Mouse (Mus musculus): ENCODE results near the gene Stap1. TPM values are rescaled to one million over a fixed set of nuclear protein-coding genes. Genes with fewer than 3 reads are reported as not detected.

The Stap1 gene
- polyA plus RNA-seq, 1 experiment from 2014 or later = 0.57 TPM

DNA sequence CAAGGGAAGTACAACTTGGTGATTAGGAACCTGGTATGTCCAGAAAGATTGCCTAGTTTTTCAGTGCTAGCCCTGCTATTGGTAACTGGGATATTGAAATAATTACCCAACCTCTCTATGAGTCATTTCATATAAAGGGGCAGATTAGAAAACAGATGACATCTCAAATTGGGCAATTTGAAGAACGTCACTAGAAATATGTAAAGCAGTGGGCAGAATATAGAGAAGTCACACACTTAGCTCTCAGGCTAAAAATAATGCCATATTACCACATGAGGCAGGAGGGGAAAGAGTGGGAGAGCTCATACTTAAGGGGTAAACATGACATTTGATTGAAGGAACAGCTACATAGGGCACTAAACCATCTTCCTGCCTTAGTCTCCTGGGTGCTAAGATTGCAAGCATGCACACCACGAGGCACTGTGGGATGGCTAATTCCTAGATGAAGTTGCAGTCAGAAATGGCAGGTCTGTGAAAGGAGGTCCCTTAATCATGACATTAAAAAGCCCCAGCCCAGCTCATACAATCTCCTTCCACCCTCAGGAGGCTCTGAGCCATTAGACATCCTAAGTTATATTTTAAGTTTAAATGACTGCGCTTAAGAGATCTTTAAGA lies 7.3 kb downstream of the Stap1 start:
- H3K4me2 ChIP-seq (ENCODE audit: low read depth, low read length) = no peak overlapping the region
- no peaks in the 10 kb centered on the region for H3K36me3 ChIP-seq (ENCODE audit: control insufficient read depth, insufficient read depth, low read length)
- H3K27me3 ChIP-seq (ENCODE audit: control insufficient read depth, insufficient read depth, low read depth, low read length) = no peaks in the 10 kb centered on the region
- no peaks in the 10 kb centered on the region for H3K4me1 ChIP-seq (replicated peaks; ENCODE audit: control insufficient read depth, insufficient read depth, low read length)
- H3K4me3 ChIP-seq (ENCODE audit: low read length) = no peak overlapping the region
- 85% methylated on average over 3 of the region's 3 CpGs for WGBS
- H3K27ac ChIP-seq (ENCODE audit: low read length) = no peak overlapping the region
- no peaks in the 10 kb centered on the region for H3K9me3 ChIP-seq (ENCODE audit: control insufficient read depth, low read length)
- no peak for ATAC-seq (ENCODE audit: low read depth)
- no peak overlapping the region for H3K9ac ChIP-seq (ENCODE audit: low read length)

DNA sequence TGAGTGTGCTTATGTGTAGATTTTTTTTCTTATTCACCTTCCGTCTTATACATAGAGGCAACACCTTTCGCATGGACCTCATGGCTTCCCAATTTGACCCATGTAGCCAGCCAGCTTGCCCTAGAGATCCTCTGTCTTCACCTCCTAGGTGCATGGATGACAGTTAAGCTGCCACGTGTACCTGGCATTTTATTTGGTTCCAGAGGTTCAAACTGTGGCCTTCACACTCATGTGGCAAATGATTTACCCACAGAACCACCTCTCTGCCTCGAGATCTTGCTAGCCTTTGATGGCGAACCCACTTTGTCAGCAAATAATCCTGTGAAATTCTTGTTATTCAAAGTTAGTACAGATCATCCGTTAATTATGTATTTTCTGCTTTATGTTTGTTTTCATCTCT lies 12.4 kb downstream of the Stap1 start:
- Histone ChIP-seq H3K27ac (ENCODE audit: low read length) (no peak overlapping the region), H3K4me2 (ENCODE audit: low read depth, low read length) (no peak overlapping the region), H3K4me3 (ENCODE audit: low read length) (no peak overlapping the region), H3K9ac (ENCODE audit: low read length) (no peak overlapping the region), H3K4me1 (replicated peaks; ENCODE audit: control insufficient read depth, insufficient read depth, low read length) (no peaks in the 10 kb centered on the region), H3K27me3 (ENCODE audit: control insufficient read depth, insufficient read depth, low read depth, low read length) (no peaks in the 10 kb centered on the region), H3K36me3 (ENCODE audit: control insufficient read depth, insufficient read depth, low read length) (no peaks in the 10 kb centered on the region), H3K9me3 (ENCODE audit: control insufficient read depth, low read length) (no peaks in the 10 kb centered on the region)
- no peak for ATAC-seq (ENCODE audit: low read depth)
- WGBS = 76% methylated on average over 6 of the region's 6 CpGs

DNA sequence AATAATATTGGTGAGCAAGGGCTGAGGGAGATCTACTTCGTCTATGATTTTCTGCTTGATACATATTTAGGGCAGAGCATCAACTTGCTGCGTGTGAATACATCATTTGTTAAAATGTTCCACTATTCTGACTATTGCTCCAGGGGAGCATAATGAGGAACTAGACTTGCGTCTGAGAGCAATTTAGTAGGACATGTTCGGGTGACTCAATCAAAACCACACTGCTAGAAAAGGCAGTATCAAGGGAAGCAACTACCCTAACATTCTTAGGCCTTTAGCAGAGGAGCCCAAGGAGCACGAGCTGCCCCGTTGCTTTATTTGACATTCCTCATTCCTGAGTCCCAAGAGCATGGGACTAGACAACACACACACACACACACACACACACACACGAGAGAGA lies 13.4 kb downstream of the Stap1 start:
- H3K27ac ChIP-seq (ENCODE audit: low read length) = no peak overlapping the region
- no peaks in the 10 kb centered on the region for H3K27me3 ChIP-seq (ENCODE audit: control insufficient read depth, insufficient read depth, low read depth, low read length)
- H3K4me2 ChIP-seq (ENCODE audit: low read depth, low read length) = no peak overlapping the region
- ATAC-seq (ENCODE audit: low read depth) = no peak
- no peaks in the 10 kb centered on the region for H3K4me1 ChIP-seq (replicated peaks; ENCODE audit: control insufficient read depth, insufficient read depth, low read length)
- no peaks in the 10 kb centered on the region for H3K9me3 ChIP-seq (ENCODE audit: control insufficient read depth, low read length)
- no peaks in the 10 kb centered on the region for H3K36me3 ChIP-seq (ENCODE audit: control insufficient read depth, insufficient read depth, low read length)
- H3K4me3 ChIP-seq (ENCODE audit: low read length) = no peak overlapping the region
- WGBS = 69% methylated on average over 7 of the region's 7 CpGs
- no peak overlapping the region for H3K9ac ChIP-seq (ENCODE audit: low read length)

DNA sequence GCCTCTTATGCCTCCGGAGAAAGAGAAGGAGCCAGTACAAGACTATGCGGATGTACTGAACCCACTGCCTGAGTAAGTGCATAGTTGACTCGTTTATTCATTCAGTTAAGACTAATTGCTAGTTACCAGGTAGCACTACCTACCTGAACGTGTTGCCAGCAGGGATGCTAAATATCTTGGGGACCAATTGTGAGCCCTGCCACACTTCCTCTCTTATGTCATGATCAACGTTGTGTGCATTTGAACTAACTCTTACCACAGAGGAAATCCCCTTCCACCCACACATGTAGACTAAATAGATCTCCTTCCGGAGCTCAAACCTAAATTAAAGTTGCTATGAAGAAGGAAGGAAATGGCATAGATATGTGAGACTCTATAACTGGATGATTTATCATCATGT lies 15.2 kb downstream of the Stap1 start:
- Histone ChIP-seq H3K9ac (ENCODE audit: low read length) (no peak overlapping the region), H3K9me3 (ENCODE audit: control insufficient read depth, low read length) (no peaks in the 10 kb centered on the region), H3K27ac (ENCODE audit: low read length) (no peak overlapping the region), H3K4me1 (replicated peaks; ENCODE audit: control insufficient read depth, insufficient read depth, low read length) (no peaks in the 10 kb centered on the region), H3K4me2 (ENCODE audit: low read depth, low read length) (no peak overlapping the region), H3K4me3 (ENCODE audit: low read length) (no peak overlapping the region), H3K27me3 (ENCODE audit: control insufficient read depth, insufficient read depth, low read depth, low read length) (no peaks in the 10 kb centered on the region), H3K36me3 (ENCODE audit: control insufficient read depth, insufficient read depth, low read length) (no peaks in the 10 kb centered on the region)
- 67% methylated on average over 6 of the region's 6 CpGs for WGBS
- no peak for ATAC-seq (ENCODE audit: low read depth)

DNA sequence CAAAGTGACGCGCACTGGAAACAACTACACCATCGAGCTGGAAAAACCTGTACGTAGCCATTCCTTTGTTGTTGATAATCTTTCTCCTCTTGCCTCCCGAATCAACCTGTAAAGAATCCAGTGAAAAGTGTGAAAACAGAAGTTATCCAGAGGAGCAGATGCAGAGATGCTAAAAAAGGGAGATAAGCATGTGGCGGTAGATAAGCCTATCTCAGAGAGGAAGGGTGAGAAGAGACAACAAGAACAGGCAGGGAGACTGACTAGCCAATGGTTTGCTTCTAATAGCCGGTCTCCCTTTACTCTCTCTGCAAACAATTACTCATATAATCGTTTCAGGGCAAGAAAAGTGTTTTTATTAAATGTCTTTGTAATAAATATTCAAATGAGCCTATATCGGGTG lies 23.2 kb downstream of the Stap1 start:
- ATAC-seq (ENCODE audit: low read depth) = no peak
- H3K36me3 ChIP-seq (ENCODE audit: control insufficient read depth, insufficient read depth, low read length) = no peaks in the 10 kb centered on the region
- H3K27ac ChIP-seq (ENCODE audit: low read length) = no peak overlapping the region
- no peak overlapping the region for H3K4me2 ChIP-seq (ENCODE audit: low read depth, low read length)
- H3K27me3 ChIP-seq (ENCODE audit: control insufficient read depth, insufficient read depth, low read depth, low read length) = no peaks in the 10 kb centered on the region
- WGBS = 64% methylated on average over 9 of the region's 9 CpGs
- H3K9me3 ChIP-seq (ENCODE audit: control insufficient read depth, low read length) = no peaks in the 10 kb centered on the region
- no peaks in the 10 kb centered on the region for H3K4me1 ChIP-seq (replicated peaks; ENCODE audit: control insufficient read depth, insufficient read depth, low read length)
- H3K4me3 ChIP-seq (ENCODE audit: low read length) = no peak overlapping the region
- H3K9ac ChIP-seq (ENCODE audit: low read length) = no peak overlapping the region

DNA sequence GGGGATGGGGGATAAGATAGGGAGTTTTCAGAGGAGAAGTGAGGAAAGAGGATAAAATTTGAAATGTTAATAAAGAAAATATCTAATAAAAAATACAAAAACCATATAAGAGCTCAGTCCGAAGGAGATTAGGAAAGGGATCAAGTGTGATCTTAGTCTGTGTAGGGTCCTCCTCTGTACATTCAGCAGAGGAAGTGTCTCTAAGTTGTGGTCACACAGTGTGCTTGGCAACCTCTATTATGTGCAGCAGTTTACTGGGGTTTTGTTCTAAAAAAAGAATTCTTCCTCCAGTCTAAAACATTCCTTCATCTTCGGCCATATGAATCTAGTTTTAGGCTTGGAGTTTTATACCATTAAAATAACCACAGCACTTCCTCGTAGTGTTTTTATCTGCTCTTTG lies 27.4 kb downstream of the Stap1 start:
- ATAC-seq (ENCODE audit: low read depth) = no peak
- no peaks in the 10 kb centered on the region for H3K27me3 ChIP-seq (ENCODE audit: control insufficient read depth, insufficient read depth, low read depth, low read length)
- no peak overlapping the region for H3K27ac ChIP-seq (ENCODE audit: low read length)
- H3K4me2 ChIP-seq (ENCODE audit: low read depth, low read length) = no peak overlapping the region
- H3K9me3 ChIP-seq (ENCODE audit: control insufficient read depth, low read length) = no peaks in the 10 kb centered on the region
- WGBS = 83% methylated on average over 3 of the region's 3 CpGs
- no peak overlapping the region for H3K9ac ChIP-seq (ENCODE audit: low read length)
- H3K36me3 ChIP-seq (ENCODE audit: control insufficient read depth, insufficient read depth, low read length) = no peaks in the 10 kb centered on the region
- no peaks in the 10 kb centered on the region for H3K4me1 ChIP-seq (replicated peaks; ENCODE audit: control insufficient read depth, insufficient read depth, low read length)
- no peak overlapping the region for H3K4me3 ChIP-seq (ENCODE audit: low read length)

DNA sequence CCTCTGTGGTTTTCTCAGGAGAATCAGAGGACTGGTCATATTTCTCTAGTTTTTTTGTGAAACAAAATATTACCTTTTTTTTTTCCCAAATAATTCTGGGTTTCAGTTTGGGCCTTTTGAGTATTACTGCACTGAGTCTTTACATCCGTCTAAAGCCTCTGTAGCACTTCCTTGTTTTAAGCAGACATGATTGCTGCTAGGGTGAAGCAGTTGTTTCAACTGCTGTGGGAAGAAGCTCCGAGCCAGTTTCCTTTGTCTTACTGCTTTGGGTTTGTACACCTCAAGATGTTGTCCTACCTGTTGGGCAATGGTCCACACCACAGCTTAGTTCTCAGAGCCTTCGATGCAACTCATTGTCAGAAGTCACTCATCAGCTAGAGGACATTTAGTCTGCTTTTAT lies 29.1 kb downstream of the Stap1 start:
- no peak for ATAC-seq (ENCODE audit: low read depth)
- WGBS = 66% methylated on average over 3 of the region's 3 CpGs
- Histone ChIP-seq H3K4me3 (ENCODE audit: low read length) (no peak overlapping the region), H3K27me3 (ENCODE audit: control insufficient read depth, insufficient read depth, low read depth, low read length) (no peaks in the 10 kb centered on the region), H3K9me3 (ENCODE audit: control insufficient read depth, low read length) (no peaks in the 10 kb centered on the region), H3K4me2 (ENCODE audit: low read depth, low read length) (no peak overlapping the region), H3K27ac (ENCODE audit: low read length) (no peak overlapping the region), H3K4me1 (replicated peaks; ENCODE audit: control insufficient read depth, insufficient read depth, low read length) (no peaks in the 10 kb centered on the region), H3K36me3 (ENCODE audit: control insufficient read depth, insufficient read depth, low read length) (no peaks in the 10 kb centered on the region), H3K9ac (ENCODE audit: low read length) (no peak overlapping the region)

DNA sequence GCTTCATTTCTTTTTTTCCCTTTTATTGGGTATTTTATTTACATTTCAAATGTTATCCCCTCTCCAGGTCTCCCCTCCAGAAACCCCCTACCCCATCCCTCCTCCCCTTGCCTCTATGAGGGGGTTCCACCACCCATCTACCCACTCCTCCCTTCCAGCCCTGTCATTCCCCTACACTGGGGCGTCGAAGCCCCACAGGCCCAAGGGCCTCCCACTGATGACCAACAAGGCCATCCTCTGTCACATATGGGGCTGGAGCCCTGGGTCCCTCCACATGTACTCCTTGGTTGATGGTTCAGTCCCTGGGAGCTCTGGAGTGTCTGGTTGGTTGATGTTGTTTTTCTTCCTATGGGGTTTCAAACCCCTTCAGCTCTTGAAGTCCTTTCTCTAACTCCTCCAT lies 30.6 kb downstream of the Stap1 start:
- Histone ChIP-seq H3K4me2 (ENCODE audit: low read depth, low read length) (no peak overlapping the region), H3K27me3 (ENCODE audit: control insufficient read depth, insufficient read depth, low read depth, low read length) (no peaks in the 10 kb centered on the region), H3K9me3 (ENCODE audit: control insufficient read depth, low read length) (no peaks in the 10 kb centered on the region), H3K27ac (ENCODE audit: low read length) (no peak overlapping the region), H3K36me3 (ENCODE audit: control insufficient read depth, insufficient read depth, low read length) (no peaks in the 10 kb centered on the region), H3K4me3 (ENCODE audit: low read length) (no peak overlapping the region), H3K4me1 (replicated peaks; ENCODE audit: control insufficient read depth, insufficient read depth, low read length) (no peaks in the 10 kb centered on the region), H3K9ac (ENCODE audit: low read length) (no peak overlapping the region)
- 93% methylated on average over 2 of the region's 2 CpGs for WGBS
- ATAC-seq (ENCODE audit: low read depth) = no peak

DNA sequence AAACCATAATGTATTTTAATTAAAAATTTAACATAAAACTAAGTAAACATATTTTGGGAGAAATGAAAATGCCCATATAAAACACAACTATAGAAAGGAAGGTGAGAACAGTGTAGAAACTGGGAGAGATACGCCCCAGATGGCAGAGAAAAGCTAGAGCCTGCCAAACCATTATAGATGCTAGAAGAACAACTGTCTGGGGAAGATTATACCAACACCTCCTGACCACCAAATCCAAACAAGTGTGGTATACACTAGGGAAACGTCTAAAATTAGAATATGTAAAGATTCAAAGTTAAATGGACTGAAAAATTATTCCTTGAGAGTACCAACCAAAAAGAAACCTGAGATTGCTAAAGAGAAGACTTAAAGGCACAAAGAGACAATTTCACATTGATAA lies 35.1 kb downstream of the Stap1 start:
- no peaks in the 10 kb centered on the region for H3K4me1 ChIP-seq (replicated peaks; ENCODE audit: control insufficient read depth, insufficient read depth, low read length)
- H3K4me3 ChIP-seq (ENCODE audit: low read length) = no peak overlapping the region
- no peak overlapping the region for H3K9ac ChIP-seq (ENCODE audit: low read length)
- H3K9me3 ChIP-seq (ENCODE audit: control insufficient read depth, low read length) = no peaks in the 10 kb centered on the region
- no peak overlapping the region for H3K4me2 ChIP-seq (ENCODE audit: low read depth, low read length)
- no peaks in the 10 kb centered on the region for H3K27me3 ChIP-seq (ENCODE audit: control insufficient read depth, insufficient read depth, low read depth, low read length)
- no peak overlapping the region for H3K27ac ChIP-seq (ENCODE audit: low read length)
- ATAC-seq (ENCODE audit: low read depth) = no peak
- H3K36me3 ChIP-seq (ENCODE audit: control insufficient read depth, insufficient read depth, low read length) = peaks cover 2% of the 10 kb centered on the region; the same call in 1 of the 2 replicates
- 77% methylated on average over 2 of the region's 2 CpGs for WGBS

DNA sequence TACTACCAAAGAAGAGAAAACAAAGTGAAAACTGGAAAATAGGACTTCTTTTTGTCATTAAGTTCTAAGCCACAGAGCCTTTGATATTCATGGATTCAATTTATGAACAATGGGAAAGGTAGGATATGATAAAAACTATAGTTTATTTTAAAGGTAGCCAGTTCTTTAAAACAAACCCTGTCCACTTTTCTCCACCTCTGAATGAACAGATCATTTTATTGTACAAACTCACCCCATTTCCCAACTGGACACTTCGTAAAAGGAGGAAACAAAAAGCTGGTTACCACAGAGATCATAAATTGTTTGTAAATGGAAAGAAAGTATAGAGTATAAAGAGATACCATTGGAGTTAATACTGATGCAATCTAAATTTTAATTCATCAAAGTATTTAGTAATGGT lies 39.5 kb downstream of the Stap1 start:
- Histone ChIP-seq H3K9me3 (ENCODE audit: control insufficient read depth, low read length) (no peaks in the 10 kb centered on the region), H3K9ac (ENCODE audit: low read length) (no peak overlapping the region), H3K4me3 (ENCODE audit: low read length) (no peak overlapping the region), H3K27ac (ENCODE audit: low read length) (no peak overlapping the region), H3K27me3 (ENCODE audit: control insufficient read depth, insufficient read depth, low read depth, low read length) (no peaks in the 10 kb centered on the region), H3K36me3 (ENCODE audit: control insufficient read depth, insufficient read depth, low read length) (peaks cover 6% of the 10 kb centered on the region), H3K4me1 (replicated peaks; ENCODE audit: control insufficient read depth, insufficient read depth, low read length) (no peaks in the 10 kb centered on the region), H3K4me2 (ENCODE audit: low read depth, low read length) (no peak overlapping the region)
- ATAC-seq (ENCODE audit: low read depth) = no peak
- WGBS = 91% methylated on average over 1 of the region's 1 CpGs
